9 mouse cellular contexts compared by ENCODE assay signal in the genomic region with DNA sequence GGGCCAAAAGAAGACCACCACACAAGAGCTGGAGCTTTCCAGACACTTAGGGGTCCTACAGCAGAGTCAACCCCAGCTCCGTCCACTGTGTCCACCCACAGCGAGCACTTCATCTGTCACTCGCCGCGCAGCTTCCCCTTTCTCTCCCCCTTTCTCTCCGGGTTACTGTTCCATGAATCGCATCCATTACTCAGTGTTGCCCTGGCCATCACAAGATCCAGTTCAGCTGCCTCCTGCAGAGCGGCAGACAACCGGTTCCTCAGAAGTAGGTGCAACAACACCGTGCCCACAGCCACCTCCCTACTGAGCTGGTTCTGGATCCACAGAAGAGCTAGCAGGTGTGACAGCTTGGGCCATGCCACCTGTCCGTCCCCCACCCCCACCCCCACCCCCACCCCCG.
DNase-seq lines count a peak whose midpoint lies in the region; ATAC-seq and TF ChIP-seq lines count a peak whose summit lies in the region.
"Had no signal": no experiment of that assay in that cellular context is flagged by ENCODE, and none has a peak within 500 bp of the region (broad histone marks: within the 10 kb centered on the region; RNA-seq: fewer than 3 reads in every experiment).

No protein-coding gene starts in this region.

- no peak for ATAC-seq in hindbrain, embryonic 15.5 days (ENCODE audit: low FRiP score, low read depth)
- no peak for ATAC-seq in midbrain, embryonic 14.5 days (ENCODE audit: low FRiP score, low TSS enrichment)
- no peak for ATAC-seq in frontal cortex, adult (ENCODE audit: low TSS enrichment)
- no peak for ATAC-seq in forebrain, embryonic 16.5 days

- H3K4me2 ChIP-seq in hindbrain, embryonic 15.5 days = peak overlapping the region; percentile 30; the same call in 1 of the 2 replicates
- peak overlapping the region; percentile 6; the same call in 1 of the 2 replicates for H3K4me2 ChIP-seq in midbrain, embryonic 14.5 days (ENCODE audit: low read length)
- no peak overlapping the region for H3K4me2 ChIP-seq in forebrain, embryonic 16.5 days (ENCODE audit: low read length)

- H3K27me3 ChIP-seq in hindbrain, embryonic 15.5 days = no peaks in the 10 kb centered on the region
- no peaks in the 10 kb centered on the region for H3K27me3 ChIP-seq in midbrain, embryonic 14.5 days (ENCODE audit: control insufficient read depth, insufficient read depth, low read length)
- H3K27me3 ChIP-seq in forebrain, embryonic 16.5 days (replicated peaks; ENCODE audit: control insufficient read depth, insufficient read depth, low read length) = no peaks in the 10 kb centered on the region

- no peaks in the 10 kb centered on the region for H3K36me3 ChIP-seq in hindbrain, embryonic 15.5 days
- H3K36me3 ChIP-seq in midbrain, embryonic 14.5 days (ENCODE audit: control insufficient read depth, insufficient read depth, low read length) = no peaks in the 10 kb centered on the region
- H3K36me3 ChIP-seq in forebrain, embryonic 16.5 days (ENCODE audit: control insufficient read depth, insufficient read depth) = no peaks in the 10 kb centered on the region

- H3K4me3 ChIP-seq in layer of hippocampus, adult 2 months = peak overlapping the region; percentile 59
- H3K4me3 ChIP-seq in hindbrain, embryonic 15.5 days = no peak overlapping the region
- no peak overlapping the region for H3K4me3 ChIP-seq in midbrain, embryonic 14.5 days (replicated peaks; ENCODE audit: low read depth, low read length)
- H3K4me3 ChIP-seq in forebrain, embryonic 16.5 days (replicated peaks; ENCODE audit: low read length) = no peak overlapping the region

- WGBS in hindbrain, embryonic 15.5 days = 11% methylated on average over 12 of the region's 12 CpGs
- WGBS in midbrain, embryonic 14.5 days = 24% methylated on average over 12 of the region's 12 CpGs
- 52% methylated on average over 12 of the region's 12 CpGs for WGBS in forebrain, embryonic 16.5 days

- no peak for DNase-seq in layer of hippocampus, adult 2 months (ENCODE audit: low spot score in 2 of 2)
- no peak for DNase-seq in layer of hippocampus, postnatal 25 days (ENCODE audit: extremely low spot score in 1 of 2, low spot score in 1 of 2)
- peak; percentile 62 to 77 for DNase-seq in cerebellum, postnatal 14 days
- no peak for DNase-seq in midbrain, embryonic 14.5 days
- no peak for DNase-seq in thymus, postnatal 36 days
- DNase-seq: embryo, embryonic 11 days had no signal

- H3K9ac ChIP-seq in hindbrain, embryonic 15.5 days = no peak overlapping the region
- H3K9ac ChIP-seq in midbrain, embryonic 14.5 days (replicated peaks; ENCODE audit: low read length) = no peak overlapping the region
- H3K9ac ChIP-seq in forebrain, embryonic 16.5 days (replicated peaks; ENCODE audit: low read depth, low read length) = no peak overlapping the region

- H3K4me1 ChIP-seq in hindbrain, embryonic 15.5 days (replicated peaks) = peaks cover 28% of the 10 kb centered on the region
- H3K4me1 ChIP-seq in midbrain, embryonic 14.5 days (ENCODE audit: control insufficient read depth, insufficient read depth, low read length) = peaks cover 12% of the 10 kb centered on the region; the same call in 1 of the 2 replicates
- peaks cover 18% of the 10 kb centered on the region for H3K4me1 ChIP-seq in forebrain, embryonic 16.5 days (replicated peaks; ENCODE audit: control insufficient read depth, insufficient read depth, low read length)

- TF ChIP-seq CTCF in layer of hippocampus, adult 2 months (conservative IDR thresholded peaks at IDR 0.05) = no peak

- H3K9me3 ChIP-seq in hindbrain, embryonic 15.5 days = no peaks in the 10 kb centered on the region
- H3K9me3 ChIP-seq in midbrain, embryonic 14.5 days (ENCODE audit: control insufficient read depth, low read length) = no peaks in the 10 kb centered on the region
- no peaks in the 10 kb centered on the region for H3K9me3 ChIP-seq in forebrain, embryonic 16.5 days (ENCODE audit: control insufficient read depth, low read length)

- H3K27ac ChIP-seq in layer of hippocampus, adult 2 months = peak overlapping the region; percentile 76
- no peak overlapping the region for H3K27ac ChIP-seq in hindbrain, embryonic 15.5 days (replicated peaks)
- H3K27ac ChIP-seq in midbrain, embryonic 14.5 days (replicated peaks; ENCODE audit: low read depth, low read length) = no peak overlapping the region
- H3K27ac ChIP-seq in forebrain, embryonic 16.5 days (ENCODE audit: low read length) = no peak overlapping the region

Comparison
In these comparisons a context has a peak if more than half of its experiments do, and no peak if none do; other contexts are left out.
1. DNase-seq: peak in cerebellum, postnatal 14 days (2 of 2); none in layer of hippocampus, adult 2 months (0 of 2), layer of hippocampus, postnatal 25 days (0 of 2), midbrain, embryonic 14.5 days (single experiment) and thymus, postnatal 36 days (0 of 2).